Mouse (Mus musculus): ENCODE results near the gene Ddc.

Gene Ddc

DNA sequence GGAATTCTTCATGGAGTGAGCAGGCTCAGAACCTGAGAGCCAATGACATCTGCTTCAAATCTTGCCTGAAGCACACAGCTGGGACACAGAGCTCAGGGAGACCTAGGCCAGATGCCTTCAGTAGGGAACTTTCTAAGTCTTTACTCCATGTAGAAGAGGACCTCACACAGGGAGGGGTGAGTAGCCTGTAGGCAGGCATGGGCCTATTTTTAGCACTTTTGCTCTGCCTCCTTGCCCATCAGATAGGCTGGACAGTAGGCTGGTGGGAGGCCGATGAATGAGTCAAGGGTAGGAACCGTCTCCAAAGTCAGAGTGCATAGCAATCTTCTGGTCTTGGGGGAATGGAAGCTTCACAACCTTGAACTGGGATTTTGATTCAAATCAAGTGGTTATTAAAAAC, 22.7 kb downstream of the Ddc start:
- no peak for DNase-seq

DNA sequence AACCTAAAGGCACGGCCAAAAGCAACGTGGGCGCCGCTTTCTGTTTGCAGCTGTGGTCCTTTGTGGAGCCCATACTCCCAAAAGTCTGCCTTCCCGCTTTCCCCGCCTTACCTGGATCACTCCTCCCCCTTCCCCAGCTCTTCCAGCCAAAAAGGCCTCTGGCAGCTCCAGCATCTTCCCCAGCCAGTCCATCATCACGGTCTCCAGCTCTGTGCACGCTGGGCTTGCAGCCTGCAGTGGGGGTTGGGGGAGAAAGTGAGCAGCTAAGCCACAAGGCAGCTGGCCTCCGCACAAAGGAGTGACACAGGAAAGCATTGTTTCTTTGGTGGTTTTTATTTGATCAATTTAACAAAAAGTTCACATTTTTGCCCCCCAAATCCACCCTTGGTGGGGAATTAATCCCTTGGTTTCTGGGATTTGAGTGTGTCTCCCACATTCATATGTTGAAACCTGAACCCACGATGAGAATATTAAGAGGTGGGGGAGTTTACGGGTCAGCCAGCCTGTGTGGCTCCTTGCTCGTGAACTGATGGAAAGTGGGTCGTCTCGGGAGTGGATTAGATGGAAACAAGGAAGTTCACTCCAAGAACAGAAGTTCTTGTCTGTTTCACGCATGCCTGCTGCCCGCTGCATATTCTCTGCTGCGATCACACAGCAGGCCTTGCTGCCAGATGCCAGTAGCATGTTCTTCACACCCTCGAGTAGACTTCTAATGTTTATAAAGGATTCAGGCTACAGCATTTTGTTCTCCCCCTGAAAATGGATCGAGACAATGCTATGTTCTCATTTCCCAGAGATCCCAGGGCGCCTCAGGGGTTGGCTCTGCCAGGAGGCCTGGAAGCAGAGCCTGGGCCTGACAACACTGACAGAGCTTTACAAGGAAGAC, 24.7 kb downstream of the Ddc start:
- DNase-seq = no peak

GRCm38 (mm10) chr11:11872140-11872795, 25.7 kb downstream of the Ddc start:
- no peak for DNase-seq

GRCm38 (mm10) chr11:11871197-11871813, 26.6 kb downstream of the Ddc start:
- no peak for DNase-seq

DNA sequence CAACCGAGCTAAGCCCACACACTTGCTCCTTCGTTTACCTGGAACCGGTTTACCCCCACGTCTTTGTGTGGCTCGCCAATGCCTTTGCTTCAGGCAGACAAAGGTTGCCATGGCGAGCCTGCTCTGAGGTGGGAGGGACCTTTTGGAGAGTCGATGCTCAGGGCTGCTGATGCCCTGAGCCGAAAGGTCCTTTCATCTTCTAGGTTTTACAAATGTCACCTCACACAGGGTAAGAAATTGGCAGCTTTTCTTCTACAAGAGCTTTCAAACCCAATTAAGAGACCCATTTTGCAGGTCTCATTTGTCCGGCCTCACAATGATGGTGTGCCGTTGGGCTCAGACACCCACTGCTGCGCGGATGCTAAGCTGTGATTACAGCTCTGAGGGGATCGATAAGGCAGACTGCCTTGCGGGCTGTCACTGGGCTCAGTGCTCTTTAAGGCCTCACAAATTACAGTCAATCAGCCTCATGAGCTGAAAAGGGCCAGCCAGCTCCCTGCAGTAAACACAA, 29.9 kb downstream of the Ddc start:
- no peak for DNase-seq

DNA sequence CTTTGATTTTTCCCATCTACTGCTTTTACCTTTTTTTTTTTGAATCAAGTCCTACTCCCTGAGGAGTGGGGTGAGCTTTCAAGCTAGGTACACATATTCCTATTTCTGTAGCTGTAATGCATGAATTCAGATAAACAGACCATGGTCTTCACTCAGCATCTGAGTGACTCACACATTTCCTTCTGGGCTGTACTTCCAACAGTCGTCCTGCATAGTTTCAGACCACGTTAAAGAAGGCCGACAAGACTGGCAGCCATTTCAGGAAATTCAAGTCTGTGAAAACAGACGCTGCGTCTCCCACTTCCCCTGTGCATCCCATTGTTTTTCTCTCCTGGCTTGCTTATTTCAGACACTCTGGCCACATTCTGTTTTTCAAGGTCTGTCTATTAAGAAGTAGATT, 31.2 kb downstream of the Ddc start:
- no peak for DNase-seq

- DNase-seq = no peak
Observed at GRCm38 (mm10) chr11:11865128-11865527, 32.8 kb downstream of the Ddc start.

DNA sequence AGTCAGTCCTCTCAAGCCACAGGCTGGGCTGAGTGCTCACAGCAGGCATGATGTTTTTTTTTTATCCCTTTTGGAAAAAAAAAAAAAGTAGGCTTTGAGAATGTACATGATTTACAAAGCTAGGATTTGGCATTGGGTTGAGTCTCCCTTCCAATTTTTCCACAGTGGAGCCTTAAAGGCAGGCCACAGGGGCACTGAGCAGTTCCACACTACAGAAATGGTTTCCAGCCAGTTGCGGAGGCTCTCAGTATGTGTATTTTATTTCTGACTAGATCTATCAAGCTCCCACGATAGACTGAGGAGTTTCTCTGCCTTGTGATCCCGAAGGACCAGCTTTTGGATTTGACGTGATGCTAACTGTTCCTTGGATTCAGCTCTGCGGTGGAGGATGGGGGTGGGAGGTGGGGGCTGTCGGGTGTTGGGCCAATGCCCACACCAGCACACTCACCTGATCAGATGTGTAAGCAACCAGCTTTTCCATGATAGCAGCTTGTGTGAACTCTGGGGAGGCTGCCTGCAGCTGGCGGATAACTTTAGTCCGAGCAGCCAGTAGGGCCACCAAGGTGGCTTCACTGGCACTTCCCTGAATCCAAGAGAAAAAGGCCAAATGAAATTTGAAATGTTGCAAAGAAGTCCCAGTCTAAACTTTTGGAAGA, 33.4 kb downstream of the Ddc start:
- DNase-seq = no peak

GRCm38 (mm10) chr11:11862502-11862901, 35.4 kb downstream of the Ddc start:
- DNase-seq = no peak

DNA sequence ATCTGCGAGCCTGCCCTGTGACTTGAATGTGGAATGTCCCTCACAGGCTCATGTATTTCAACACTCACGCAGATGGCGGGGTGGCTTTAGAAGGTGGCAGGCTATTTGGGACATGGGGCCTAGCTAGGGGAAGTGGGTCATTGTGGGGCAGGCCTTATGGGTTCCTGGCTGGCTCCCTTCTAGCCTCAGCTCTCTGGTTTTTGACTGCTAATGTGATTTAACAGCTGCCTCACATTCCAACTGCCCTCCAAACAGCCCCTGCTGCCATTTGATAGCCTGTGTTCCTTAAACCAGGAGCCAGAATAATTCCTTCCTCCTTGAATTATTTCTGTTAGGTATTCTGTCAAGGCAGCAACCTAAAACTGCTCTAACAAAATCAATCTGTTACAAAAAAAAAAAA, 41.0 kb downstream of the Ddc start:
- DNase-seq = no peak

DNA sequence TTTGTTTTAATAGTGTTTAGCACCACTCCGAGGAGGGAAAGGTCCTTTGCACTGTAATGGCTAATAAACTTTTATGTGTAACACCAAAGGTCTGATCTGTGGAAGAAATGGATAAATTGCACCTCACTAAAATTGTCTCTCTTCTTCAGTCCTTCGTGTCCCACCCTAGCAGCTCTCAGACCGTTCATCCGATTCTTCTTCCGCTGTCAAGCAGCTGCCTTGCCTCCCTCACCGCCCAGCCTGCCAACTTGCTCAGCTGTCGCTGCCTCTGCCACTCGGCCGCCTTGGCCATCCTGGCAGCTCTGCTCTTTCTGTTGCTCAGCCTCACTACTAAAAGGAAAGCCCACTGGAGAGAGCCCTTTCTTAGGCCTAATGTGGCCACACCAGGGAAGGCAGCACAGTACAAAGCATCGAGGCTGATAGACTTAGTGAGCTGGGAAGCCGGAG, 42.2 kb downstream of the Ddc start:
- no peak for DNase-seq

DNA sequence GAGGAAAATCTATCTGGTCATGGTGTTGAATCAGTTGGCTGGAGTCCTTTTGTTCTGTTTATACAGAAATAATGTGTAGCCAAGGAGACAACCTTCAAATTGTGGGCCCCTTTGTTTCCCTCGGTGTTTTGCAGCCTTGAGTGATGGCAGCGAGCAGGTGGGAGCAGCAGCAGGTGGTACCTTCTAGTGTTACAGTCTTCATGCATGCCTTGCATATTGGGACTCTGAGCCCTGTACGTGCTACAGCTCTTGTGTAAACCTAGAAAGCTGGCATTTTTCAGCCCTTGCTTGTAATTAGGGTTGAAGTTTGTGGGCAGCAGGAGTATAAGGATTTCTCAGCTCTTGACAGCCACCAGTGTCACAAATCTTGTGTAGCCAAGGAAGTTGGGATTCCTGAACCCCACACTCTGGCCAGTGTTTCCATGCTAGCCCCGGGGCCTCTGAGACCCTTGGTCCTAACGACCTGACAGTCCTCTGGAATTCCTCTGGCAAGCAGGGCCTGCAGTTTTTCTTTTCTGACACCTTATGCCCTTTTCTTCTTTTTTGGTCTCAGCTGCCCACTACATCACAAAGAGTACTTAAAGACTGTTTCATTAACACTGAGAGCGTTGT, 42.8 kb downstream of the Ddc start:
- DNase-seq = no peak

GRCm38 (mm10) chr11:11853731-11854461, 44.0 kb downstream of the Ddc start:
- no peak for DNase-seq

- no peak for DNase-seq
Observed at GRCm38 (mm10) chr11:11851957-11852505, 45.9 kb downstream of the Ddc start.

GRCm38 (mm10) chr11:11850476-11851267, 47.3 kb downstream of the Ddc start:
- no peak for DNase-seq

DNA sequence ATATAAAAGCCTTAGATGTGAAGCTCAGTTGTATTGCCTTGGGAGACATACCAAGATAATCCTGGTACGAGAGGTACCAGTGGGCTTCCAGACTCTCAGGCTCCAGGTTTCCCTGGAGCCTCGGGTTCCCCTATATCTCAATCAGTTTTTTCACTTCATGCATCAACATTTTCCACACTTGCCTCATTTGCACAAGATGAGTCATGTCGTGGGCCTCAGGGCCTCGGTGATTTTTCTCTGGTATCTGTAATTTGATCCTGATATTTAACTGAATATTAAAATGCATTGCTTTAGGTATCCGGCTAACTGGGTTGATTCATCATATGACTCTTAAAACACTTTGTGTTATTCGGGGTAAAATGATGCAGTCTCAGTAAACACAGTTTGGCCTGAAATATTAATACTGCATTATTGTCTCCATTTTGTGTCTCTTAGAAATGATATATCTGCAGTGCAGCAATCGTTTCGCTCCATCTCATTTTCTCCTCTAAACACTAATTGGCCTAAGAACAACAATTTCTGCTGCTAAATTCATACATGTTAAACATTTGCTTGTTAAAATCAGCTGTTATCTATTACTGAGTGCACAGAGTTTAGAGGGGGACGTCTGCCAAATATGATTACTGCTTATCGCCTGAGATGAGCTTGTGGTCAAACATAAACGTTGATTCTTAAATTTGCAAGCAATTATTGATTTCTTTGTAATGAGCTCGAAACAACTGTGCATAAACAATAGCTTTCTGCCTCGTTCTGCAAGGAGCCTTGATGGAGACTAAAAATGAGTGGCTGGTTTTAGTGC, 48.2 kb downstream of the Ddc start:
- no peak for DNase-seq

DNA sequence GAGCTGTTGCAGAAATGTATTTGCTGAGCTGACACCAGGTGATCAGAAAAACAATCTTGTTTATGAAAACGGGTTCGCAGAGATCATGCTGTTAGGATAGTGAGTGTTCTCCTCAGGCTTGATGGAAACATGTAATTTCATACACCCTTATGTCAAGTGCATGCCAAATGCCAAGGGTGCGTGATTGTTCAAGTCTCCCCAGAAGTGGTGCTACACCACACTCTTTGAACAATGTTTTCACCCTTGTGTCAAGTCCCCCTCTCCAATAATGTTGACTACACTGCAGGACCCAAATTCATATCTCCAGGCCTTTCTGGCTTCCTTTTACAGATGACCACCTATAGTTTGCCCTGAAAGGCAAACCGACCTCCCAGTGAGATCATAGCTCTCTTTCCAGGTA, 49.5 kb downstream of the Ddc start:
- DNase-seq = no peak

- no peak for DNase-seq
Observed at GRCm38 (mm10) chr11:11845044-11845443, 52.9 kb downstream of the Ddc start.

DNA sequence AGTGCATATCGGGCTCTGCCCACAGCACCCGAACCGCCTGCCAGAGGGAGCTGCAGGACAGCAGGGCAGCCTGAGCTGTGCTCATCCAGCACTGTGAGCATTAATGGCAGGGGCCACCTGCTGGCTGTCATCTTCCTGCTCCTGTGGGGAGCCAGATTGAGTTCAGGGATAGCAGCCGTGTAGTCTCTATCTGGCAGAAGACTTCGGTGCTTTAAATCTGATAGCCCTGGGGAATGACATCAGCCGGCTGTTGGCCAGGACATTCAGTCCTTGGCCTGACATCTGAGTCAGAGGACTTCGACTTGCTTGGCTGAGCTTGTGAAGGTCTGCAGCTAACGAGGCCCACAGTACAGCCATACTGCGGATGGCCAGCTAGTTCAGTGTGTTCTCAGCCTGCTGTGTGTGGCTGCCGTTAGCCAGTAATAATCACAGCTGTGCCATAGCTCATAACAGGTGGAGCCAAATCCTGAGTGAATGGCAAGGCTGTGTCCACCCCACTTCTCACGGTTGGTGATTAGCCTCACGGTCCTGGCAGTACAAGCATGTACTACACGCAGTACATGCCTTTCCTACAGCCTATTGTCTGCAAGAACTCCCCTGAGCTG, 53.5 kb downstream of the Ddc start:
- DNase-seq = peak; percentile 43 to 75

Measured in kidney, postnatal 25 days (tissue).